In genomic region chr2:172675081-172675480, GRCm38 (mm10) we compare ENCODE assay signal across 26 mouse cellular contexts.
DNase-seq lines count a peak whose midpoint lies in the region; ATAC-seq and TF ChIP-seq lines count a peak whose summit lies in the region.
"Had no signal": no experiment of that assay in that cellular context is flagged by ENCODE, and none has a peak within 500 bp of the region (broad histone marks: within the 10 kb centered on the region; RNA-seq: fewer than 3 reads in every experiment).

No protein-coding gene starts in this region.

- no peaks in the 10 kb centered on the region for H3K9me3 ChIP-seq in stomach, embryonic 15.5 days
- H3K9me3 ChIP-seq in stomach, postnatal 0 days (ENCODE audit: control insufficient read depth, low read length): no peaks in the 10 kb centered on the region
- no peaks in the 10 kb centered on the region for H3K9me3 ChIP-seq in stomach, embryonic 16.5 days (replicated peaks; ENCODE audit: control insufficient read depth, low read length)
- H3K9me3 ChIP-seq in hindbrain, postnatal 0 days (ENCODE audit: low read length): no peaks in the 10 kb centered on the region
- H3K9me3 ChIP-seq: forebrain, embryonic 10.5 days; forebrain, embryonic 13.5 days; heart, embryonic 10.5 days; heart, embryonic 13.5 days; hindbrain, embryonic 12.5 days; hindbrain, embryonic 15.5 days; intestine, embryonic 15.5 days had no signal

- no peaks in the 10 kb centered on the region for H3K36me3 ChIP-seq in stomach, embryonic 15.5 days
- H3K36me3 ChIP-seq in stomach, postnatal 0 days (ENCODE audit: control insufficient read depth, insufficient read depth, low read length): no peaks in the 10 kb centered on the region
- H3K36me3 ChIP-seq in stomach, embryonic 16.5 days (ENCODE audit: control insufficient read depth, insufficient read depth, low read length): no peaks in the 10 kb centered on the region
- no peaks in the 10 kb centered on the region for H3K36me3 ChIP-seq in hindbrain, postnatal 0 days (ENCODE audit: insufficient read depth, low read length)
- H3K36me3 ChIP-seq: forebrain, embryonic 10.5 days; heart, embryonic 10.5 days; heart, embryonic 13.5 days; hindbrain, embryonic 12.5 days; hindbrain, embryonic 15.5 days; intestine, embryonic 15.5 days had no signal

- H3K9ac ChIP-seq in stomach, embryonic 15.5 days: no peak overlapping the region
- no peak overlapping the region for H3K9ac ChIP-seq in stomach, postnatal 0 days (ENCODE audit: low read length)
- no peak overlapping the region for H3K9ac ChIP-seq in stomach, embryonic 16.5 days (ENCODE audit: low read length)
- H3K9ac ChIP-seq in hindbrain, postnatal 0 days (replicated peaks; ENCODE audit: low read length): no peak overlapping the region
- H3K9ac ChIP-seq: forebrain, embryonic 13.5 days; heart, embryonic 13.5 days; hindbrain, embryonic 12.5 days; hindbrain, embryonic 15.5 days; intestine, embryonic 15.5 days had no signal

- no peaks in the 10 kb centered on the region for H3K27me3 ChIP-seq in stomach, embryonic 15.5 days (replicated peaks)
- no peaks in the 10 kb centered on the region for H3K27me3 ChIP-seq in stomach, postnatal 0 days (ENCODE audit: control insufficient read depth, insufficient read depth, low read length)
- no peaks in the 10 kb centered on the region for H3K27me3 ChIP-seq in stomach, embryonic 16.5 days (ENCODE audit: control insufficient read depth, insufficient read depth, low read length)
- H3K27me3 ChIP-seq in hindbrain, postnatal 0 days (ENCODE audit: insufficient read depth, low read length): no peaks in the 10 kb centered on the region
- H3K27me3 ChIP-seq: forebrain, embryonic 13.5 days; intestine, embryonic 15.5 days had no signal

- H3K27ac ChIP-seq in stomach, embryonic 15.5 days: no peak overlapping the region
- no peak overlapping the region for H3K27ac ChIP-seq in stomach, postnatal 0 days (replicated peaks)
- H3K27ac ChIP-seq in stomach, embryonic 16.5 days (ENCODE audit: low read length): no peak overlapping the region
- no peak overlapping the region for H3K27ac ChIP-seq in hindbrain, postnatal 0 days
- H3K27ac ChIP-seq: forebrain, embryonic 13.5 days; heart, adult 2 months; heart, embryonic 10.5 days; heart, embryonic 13.5 days; hindbrain, embryonic 12.5 days; hindbrain, embryonic 15.5 days; intestine, embryonic 15.5 days had no signal

- 19% methylated on average over 15 of the region's 15 CpGs for WGBS in stomach, embryonic 15.5 days
- 24% methylated on average over 15 of the region's 15 CpGs for WGBS in stomach, postnatal 0 days
- 24% methylated on average over 15 of the region's 15 CpGs for WGBS in stomach, embryonic 16.5 days
- WGBS in hindbrain, postnatal 0 days: 73% methylated on average over 15 of the region's 15 CpGs

- no peaks in the 10 kb centered on the region for H3K4me1 ChIP-seq in stomach, embryonic 15.5 days
- H3K4me1 ChIP-seq in stomach, postnatal 0 days (replicated peaks; ENCODE audit: control insufficient read depth, insufficient read depth): no peaks in the 10 kb centered on the region
- no peaks in the 10 kb centered on the region for H3K4me1 ChIP-seq in stomach, embryonic 16.5 days (ENCODE audit: control insufficient read depth, insufficient read depth, low read length)
- H3K4me1 ChIP-seq in hindbrain, postnatal 0 days (ENCODE audit: insufficient read depth, low read length): no peaks in the 10 kb centered on the region
- H3K4me1 ChIP-seq: forebrain, embryonic 13.5 days; heart, embryonic 13.5 days; hindbrain, embryonic 12.5 days; hindbrain, embryonic 15.5 days; intestine, embryonic 15.5 days had no signal

- H3K4me2 ChIP-seq in stomach, embryonic 15.5 days: no peak overlapping the region
- no peak overlapping the region for H3K4me2 ChIP-seq in stomach, postnatal 0 days (replicated peaks; ENCODE audit: low read depth)
- no peak overlapping the region for H3K4me2 ChIP-seq in stomach, embryonic 16.5 days (ENCODE audit: low read depth, low read length)
- no peak overlapping the region for H3K4me2 ChIP-seq in hindbrain, postnatal 0 days (ENCODE audit: low read depth, low read length)
- H3K4me2 ChIP-seq: forebrain, embryonic 13.5 days; heart, embryonic 13.5 days; hindbrain, embryonic 12.5 days; hindbrain, embryonic 15.5 days; intestine, embryonic 15.5 days had no signal

- DNase-seq in stomach, postnatal 0 days (ENCODE audit: low spot score): no peak
- DNase-seq in embryo, embryonic 11 days: peak; percentile 42
- DNase-seq in forelimb bud, embryonic 11.5 days (ENCODE audit: low read depth, low spot score): peak; percentile 67
- DNase-seq in spleen, adult 12 weeks (ENCODE audit: low spot score): no peak
- DNase-seq in hindbrain, postnatal 0 days (ENCODE audit: low spot score): no peak
- no peak for DNase-seq in adrenal gland, postnatal 4 days (ENCODE audit: low spot score in 2 of 2)
- DNase-seq: adrenal gland, adult 2 months; adrenal gland, postnatal 25 days; B cell, adult 2 months; cerebellum, adult 2 months; cerebellum, adult 9-11 months; cerebellum, postnatal 25 days; gastrocnemius, postnatal 25 days; heart, adult 2 months; heart, postnatal 14 days; kidney, adult 11 months had no signal

- no peak for TF ChIP-seq CTCF in stomach, postnatal 0 days (IDR thresholded peaks at IDR 0.05; ENCODE audit: low read depth)
- no peak for TF ChIP-seq CTCF in hindbrain, postnatal 0 days (IDR thresholded peaks at IDR 0.05; ENCODE audit: low read depth)

- 0 out of 2 replicates have a peak, but pooled peaks have one; percentile 29 for ATAC-seq in stomach, embryonic 15.5 days (ENCODE audit: insufficient read depth, low FRiP score, low read depth)
- ATAC-seq in stomach, postnatal 0 days (ENCODE audit: low FRiP score, low TSS enrichment): no peak
- peak; percentile 27; the same call in 1 of the 2 replicates for ATAC-seq in stomach, embryonic 16.5 days (ENCODE audit: insufficient read depth, low FRiP score)
- ATAC-seq in hindbrain, postnatal 0 days: no peak
- ATAC-seq: forebrain, embryonic 13.5 days; forebrain, embryonic 16.5 days; intestine, embryonic 15.5 days had no signal

- TF ChIP-seq EP300 in stomach, postnatal 0 days (optimal IDR thresholded peaks at IDR 0.05): no peak

- H3K4me3 ChIP-seq in stomach, embryonic 15.5 days (replicated peaks): no peak overlapping the region
- no peak overlapping the region for H3K4me3 ChIP-seq in stomach, postnatal 0 days (ENCODE audit: low read depth, low read length)
- H3K4me3 ChIP-seq in stomach, embryonic 16.5 days (replicated peaks; ENCODE audit: low read length): no peak overlapping the region
- no peak overlapping the region for H3K4me3 ChIP-seq in hindbrain, postnatal 0 days (ENCODE audit: low read length)
- H3K4me3 ChIP-seq: forebrain, embryonic 10.5 days; forebrain, embryonic 13.5 days; heart, adult 2 months; heart, embryonic 10.5 days; heart, embryonic 13.5 days; hindbrain, embryonic 12.5 days; hindbrain, embryonic 15.5 days; intestine, embryonic 15.5 days had no signal

Comparison
In these comparisons a context has a peak if more than half of its experiments do, and no peak if none do; other contexts are left out.
1. ATAC-seq: peak in stomach, embryonic 15.5 days (single experiment) and stomach, embryonic 16.5 days (single experiment); none in stomach, postnatal 0 days (single experiment) and hindbrain, postnatal 0 days (single experiment).
2. DNase-seq: peak in embryo, embryonic 11 days (single experiment) and forelimb bud, embryonic 11.5 days (single experiment); none in stomach, postnatal 0 days (single experiment), spleen, adult 12 weeks (single experiment), hindbrain, postnatal 0 days (single experiment) and adrenal gland, postnatal 4 days (0 of 2).